Mouse (Mus musculus) kidney, embryonic 16.5 days (tissue): ENCODE data around the gene Top2a. TPM values are rescaled to one million over a fixed set of nuclear protein-coding genes. Genes with fewer than 3 reads are reported as not detected.
A peak's percentile ranks its signal among the peaks of the same experiment; 100 is the strongest.
"Not testable (repeated sequence)": the region's sequence is repeated elsewhere in the genome, so short reads cannot be mapped to it uniquely, and the experiment has no call there.

Experiments
- ATAC-seq: fragments of 200-750 bp; cut with Nextera tagmentation; 2 replicates; pipeline ENCODE4 v1.8.0; 2017; ENCODE audit warnings: moderate TSS enrichment; ENCODE audit not compliant: low FRiP score, low TSS enrichment
- H3K27ac ChIP-seq: fragments of 300-500 bp; sonication (generic); 2 replicates; pipeline ENCODE4 v1.5.1; 2014; ENCODE audit warnings: low read length
- H3K27me3 ChIP-seq: fragments of 300-500 bp; sonication (generic); 2 replicates; pipeline ENCODE4 v1.6.1; 2014; ENCODE audit warnings: low read length, control low read depth, mixed read lengths; ENCODE audit not compliant: insufficient read depth
- H3K36me3 ChIP-seq: fragments of 300-500 bp; sonication (generic); 2 replicates; pipeline ENCODE4 v1.6.1; 2014; ENCODE audit warnings: low read length, control low read depth, mixed read lengths; ENCODE audit not compliant: insufficient read depth
- H3K4me1 ChIP-seq: fragments of 300-500 bp; sonication (generic); 2 replicates; pipeline ENCODE4 v1.6.1; 2014; ENCODE audit warnings: low read length, control low read depth, mixed read lengths; ENCODE audit not compliant: insufficient read depth
- H3K4me2 ChIP-seq: fragments of 300-500 bp; sonication (generic); replicated peaks from 2 replicates; pipeline ENCODE4 v1.6.1; 2014; ENCODE audit warnings: low read depth, low read length
- H3K4me3 ChIP-seq: fragments of 300-500 bp; sonication (generic); 2 replicates; pipeline ENCODE4 v1.5.1; 2014; ENCODE audit warnings: mild to moderate bottlenecking, low read length
- H3K9ac ChIP-seq: fragments of 300-500 bp; sonication (generic); replicated peaks from 2 replicates; pipeline ENCODE4 v1.6.1; 2014; ENCODE audit warnings: low read length
- H3K9me3 ChIP-seq: fragments of 300-500 bp; sonication (generic); 2 replicates; pipeline ENCODE4 v1.6.1; 2016; ENCODE audit warnings: low read length, control low read depth
- WGBS: fragments of 180-500 bp; shearing (Covaris S2); extraction: QIAGEN DNeasy Blood & Tissue Kit; methylation state at CpG from one replicate; pipeline ENCODE4 v1.1.7; 2014; 5-methylcytosine and 5-hydroxymethylcytosine counted together
- polyA plus RNA-seq: library from polyadenylated mRNA; unstranded; fragments of >200 nt; fragmentation: Nextera tagmentation; extraction: Ambion mirVana; gene quantifications from 2 replicates; pipeline ENCODE4 v1.2.1, GENCODE M21; 2015

Gene Top2a
- polyA plus RNA-seq, 1 experiment from 2014 or later, result 213 TPM

GRCm38 (mm10) chr11:98995987-98996386 is 28.0 kb downstream of the Top2a start:
- ATAC-seq, result no peak
- H3K36me3 ChIP-seq, result peaks cover 91% of the 10 kb centered on the region
- no peak overlapping the region for H3K4me3 ChIP-seq
- no peak overlapping the region for H3K4me2 ChIP-seq
- H3K4me1 ChIP-seq, result no peaks in the 10 kb centered on the region
- H3K9me3 ChIP-seq, result no peaks in the 10 kb centered on the region
- H3K27ac ChIP-seq, result no peak overlapping the region
- H3K9ac ChIP-seq, result no peak overlapping the region
- H3K27me3 ChIP-seq, result no peaks in the 10 kb centered on the region
- WGBS, result 95% methylated on average over 7 of the region's 7 CpGs

- Histone ChIP-seq H3K27me3 (no peaks in the 10 kb centered on the region), H3K4me1 (no peaks in the 10 kb centered on the region), H3K4me2 (no peak overlapping the region), H3K4me3 (no peak overlapping the region), H3K9me3 (no peaks in the 10 kb centered on the region), H3K27ac (no peak overlapping the region), H3K9ac (no peak overlapping the region), H3K36me3 (peaks cover 45% of the 10 kb centered on the region)
- no peak for ATAC-seq
- 77% methylated on average over 6 of the region's 6 CpGs for WGBS
Observed at GRCm38 (mm10) chr11:98990866-98991265, 33.1 kb downstream of the Top2a start.

GRCm38 (mm10) chr11:98988260-98988659 is 35.7 kb downstream of the Top2a start:
- H3K27ac ChIP-seq, H3K4me3 ChIP-seq, H3K4me1 ChIP-seq, H3K9ac ChIP-seq, ATAC-seq, H3K9me3 ChIP-seq, H3K4me2 ChIP-seq, H3K27me3 ChIP-seq: not testable (repeated sequence)
- 96% methylated on average over 6 of the region's 6 CpGs for WGBS
- peaks cover 21% of the 10 kb centered on the region; the same call in 1 of the 2 replicates for H3K36me3 ChIP-seq

GRCm38 (mm10) chr11:98985542-98985941 is 38.4 kb downstream of the Top2a start:
- no peak for ATAC-seq
- no peak overlapping the region for H3K4me2 ChIP-seq
- H3K9me3 ChIP-seq, result no peaks in the 10 kb centered on the region
- H3K4me3 ChIP-seq, result no peak overlapping the region
- 88% methylated on average over 7 of the region's 7 CpGs for WGBS
- peaks cover 22% of the 10 kb centered on the region for H3K4me1 ChIP-seq
- H3K27me3 ChIP-seq, result 0 out of 2 replicates have a peak, but pooled peaks cover 4% of the 10 kb centered on the region
- no peak overlapping the region for H3K27ac ChIP-seq
- H3K9ac ChIP-seq, result no peak overlapping the region
- no peaks in the 10 kb centered on the region for H3K36me3 ChIP-seq

GRCm38 (mm10) chr11:98983551-98983950 is 40.4 kb downstream of the Top2a start:
- ATAC-seq, result no peak
- Histone ChIP-seq H3K9ac (no peak overlapping the region), H3K36me3 (no peaks in the 10 kb centered on the region), H3K4me2 (no peak overlapping the region), H3K27me3 (0 out of 2 replicates have a peak, but pooled peaks cover 4% of the 10 kb centered on the region), H3K27ac (no peak overlapping the region), H3K4me3 (no peak overlapping the region), H3K9me3 (no peaks in the 10 kb centered on the region), H3K4me1 (peaks cover 22% of the 10 kb centered on the region)
- 46% methylated on average over 8 of the region's 8 CpGs for WGBS

GRCm38 (mm10) chr11:98982773-98983133 is 41.2 kb downstream of the Top2a start, which contains the start of gene Gjd3:
Gene Gjd3 (minus strand): TSS chr11:98983016.
- 1% methylated on average over 27 of the region's 28 CpGs for WGBS
- H3K27ac ChIP-seq, result no peak within 1 kb of the TSS
- peaks cover 22% of the 10 kb centered on the region for H3K4me1 ChIP-seq

GRCm38 (mm10) chr11:98981997-98982772 is 41.8 kb downstream of the Top2a start:
- Histone ChIP-seq H3K9me3 (no peaks in the 10 kb centered on the region), H3K4me1 (peaks cover 22% of the 10 kb centered on the region), H3K27me3 (0 out of 2 replicates have a peak, but pooled peaks cover 4% of the 10 kb centered on the region), H3K4me2 (peak overlapping the region; percentile 98), H3K4me3 (peak overlapping the region; percentile 64), H3K36me3 (no peaks in the 10 kb centered on the region), H3K9ac (peak overlapping the region; percentile 68), H3K27ac (no peak overlapping the region)
- ATAC-seq, result peak; percentile 73
- WGBS, result under 1% methylated on average over 94 of the region's 94 CpGs

More at GRCm38 (mm10) chr11:98982773-98983133, 41.2 kb downstream of the Top2a start, which contains the start of gene Gjd3:
- H3K27me3 ChIP-seq, result 0 out of 2 replicates have a peak, but pooled peaks cover 4% of the 10 kb centered on the region
- H3K4me2 ChIP-seq, result peak within 1 kb of the TSS; percentile 98
- no peaks in the 10 kb centered on the region for H3K36me3 ChIP-seq
- 0 out of 2 replicates have a peak, but pooled peaks have one; percentile 7 for ATAC-seq
- peak within 1 kb of the TSS; percentile 64 for H3K4me3 ChIP-seq
- peak within 1 kb of the TSS; percentile 68 for H3K9ac ChIP-seq
- no peaks in the 10 kb centered on the region for H3K9me3 ChIP-seq

GRCm38 (mm10) chr11:98981289-98981996 is 42.5 kb downstream of the Top2a start:
- Histone ChIP-seq H3K4me1 (peaks cover 22% of the 10 kb centered on the region), H3K9me3 (no peaks in the 10 kb centered on the region), H3K36me3 (no peaks in the 10 kb centered on the region), H3K9ac (peak overlapping the region; percentile 68), H3K27ac (no peak overlapping the region), H3K27me3 (0 out of 2 replicates have a peak, but pooled peaks cover 4% of the 10 kb centered on the region), H3K4me3 (peak overlapping the region; percentile 64), H3K4me2 (peak overlapping the region; percentile 98)
- 30% methylated on average over 20 of the region's 20 CpGs for WGBS
- peak; percentile 39; the same call in 1 of the 2 replicates for ATAC-seq

- H3K27ac ChIP-seq, result no peak overlapping the region
- no peak overlapping the region for H3K9ac ChIP-seq
- 79% methylated on average over 4 of the region's 5 CpGs for WGBS
- peaks cover 19% of the 10 kb centered on the region for H3K4me1 ChIP-seq
- H3K36me3 ChIP-seq, result peaks cover 5% of the 10 kb centered on the region
- H3K4me3 ChIP-seq, result no peak overlapping the region
- H3K9me3 ChIP-seq, result no peaks in the 10 kb centered on the region
- H3K27me3 ChIP-seq, result 0 out of 2 replicates have a peak, but pooled peaks cover 4% of the 10 kb centered on the region
- ATAC-seq, result no peak
- no peak overlapping the region for H3K4me2 ChIP-seq
Observed at GRCm38 (mm10) chr11:98979356-98979755, 44.6 kb downstream of the Top2a start.
